Mouse (Mus musculus) liver (tissue): ENCODE data around the gene Ifi27l2b.

Experiments used
- DNase-seq: peaks from one replicate; pipeline ENCODE4 v3.0.0-alpha.2; 2020; ENCODE audit warnings: mixed read lengths

Gene Ifi27l2b

DNA sequence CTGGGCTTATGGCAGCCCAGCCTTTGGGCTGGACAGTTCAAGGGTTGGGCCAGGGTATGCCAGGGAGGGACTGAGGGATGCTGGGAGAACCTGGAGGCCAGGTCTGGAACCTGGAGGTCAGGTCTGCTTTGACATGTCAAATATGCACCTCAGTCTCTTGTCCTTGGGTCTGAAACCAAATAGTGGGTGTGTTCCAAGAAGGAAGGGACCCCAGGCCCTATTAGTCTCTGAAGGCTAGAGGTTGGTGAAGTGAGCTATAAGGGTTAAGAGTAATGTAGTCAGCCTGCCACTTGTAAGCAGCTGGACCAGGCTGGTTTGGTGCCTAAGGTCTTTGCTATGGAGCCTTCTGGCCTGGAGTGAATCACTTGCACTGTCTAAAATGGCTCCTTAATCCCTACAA lies 22.2 kb downstream of the Ifi27l2b start:
- DNase-seq: no peak

DNA sequence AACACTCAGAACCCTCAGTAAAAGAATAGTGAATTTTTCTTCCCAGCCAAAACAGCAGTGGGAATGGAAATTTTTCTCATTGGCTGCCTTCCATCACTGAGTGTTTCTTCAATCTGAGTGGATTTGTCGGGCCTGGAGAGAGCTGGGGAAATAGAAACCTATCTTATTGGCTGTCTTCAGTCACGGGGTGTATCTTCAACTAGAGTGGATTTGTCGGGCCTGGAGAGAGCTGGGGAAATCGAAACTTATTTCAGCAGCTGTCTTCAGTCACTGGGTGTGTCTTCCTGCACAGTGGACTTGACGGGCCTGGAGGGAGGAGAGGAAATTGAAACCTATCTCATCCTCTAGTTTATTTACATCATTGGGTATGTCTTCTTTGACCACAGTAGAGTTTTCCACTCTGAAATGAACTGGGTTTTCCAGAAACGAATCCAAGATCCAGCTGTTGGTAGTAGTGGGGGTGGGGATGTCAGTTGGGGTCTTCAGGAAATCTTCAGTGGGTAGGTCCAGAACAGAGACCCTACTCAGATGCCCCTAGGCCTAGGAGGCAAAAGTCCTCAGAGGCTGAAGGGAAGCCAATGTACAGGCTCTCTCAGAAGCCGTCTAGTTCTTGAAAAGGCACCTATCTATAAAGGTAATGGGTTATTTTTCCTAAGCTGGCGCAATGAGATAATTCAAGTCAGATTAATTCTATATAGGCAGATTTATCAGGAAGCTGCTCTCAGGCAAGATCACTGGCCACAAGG lies 22.9 kb downstream of the Ifi27l2b start, which contains the start of gene Ifi27:
TSS of gene Ifi27 (plus strand) at position 226 of the 746 bp plus-strand sequence.
- peak; percentile 32 for DNase-seq

- no peak for DNase-seq
Measured at GRCm38 (mm10) chr12:103433430-103433829, 23.6 kb downstream of the Ifi27l2b start.

DNA sequence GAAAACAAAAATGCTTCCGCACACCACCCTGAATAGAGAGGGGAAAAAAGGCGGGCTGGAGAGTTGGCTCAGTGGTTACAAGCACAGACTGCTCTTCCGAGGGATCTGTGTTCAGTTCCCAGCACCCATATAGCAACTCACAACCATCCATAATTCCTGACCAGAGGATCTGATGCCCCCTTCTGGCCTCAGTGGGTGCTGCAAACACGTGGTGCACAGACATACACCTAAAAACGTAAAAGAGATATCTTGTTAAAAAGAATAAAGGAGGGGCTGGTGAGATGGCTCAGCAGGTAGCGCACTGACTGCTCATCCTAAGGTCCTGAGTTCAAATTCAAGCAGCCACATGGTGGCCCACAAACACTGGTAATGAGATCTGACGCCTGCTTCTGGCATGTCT lies 30.3 kb downstream of the Ifi27l2b start:
- DNase-seq: no peak

- peak; percentile 97 for DNase-seq
Measured at GRCm38 (mm10) chr12:103425729-103426470, 31.1 kb downstream of the Ifi27l2b start, which contains the start of gene Ddx24. TSS of gene Ddx24 (minus strand) at chr12:103425830.

- DNase-seq: no peak
Measured at GRCm38 (mm10) chr12:103425016-103425728, 31.9 kb downstream of the Ifi27l2b start.

DNA sequence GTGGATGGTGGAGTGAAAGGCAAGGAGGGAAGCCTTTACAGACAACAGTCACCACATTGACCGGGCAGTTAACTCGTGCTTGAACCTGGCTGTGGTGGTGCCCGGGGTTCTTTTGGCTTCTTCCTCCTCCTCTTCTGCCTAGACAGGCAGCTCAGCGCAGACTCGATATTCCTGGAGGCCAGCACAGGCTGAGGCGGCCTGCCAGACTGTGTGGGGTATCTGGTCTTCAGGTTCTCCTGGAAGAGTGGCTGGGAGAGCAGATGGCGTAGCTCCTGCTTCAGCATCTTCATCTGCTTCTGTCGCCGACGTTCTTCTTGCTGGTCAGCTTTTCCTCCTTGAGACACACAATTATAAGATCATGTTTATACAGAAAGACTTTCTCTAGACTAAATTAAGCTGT lies 48.9 kb downstream of the Ifi27l2b start:
- DNase-seq: no peak

- no peak for DNase-seq
Measured at GRCm38 (mm10) chr12:103407720-103408119, 49.3 kb downstream of the Ifi27l2b start, which contains the start of gene 9330161L09Rik. TSS of gene 9330161L09Rik (minus strand) at chr12:103407820.

- DNase-seq: no peak
Measured at GRCm38 (mm10) chr12:103404131-103404530, 52.9 kb downstream of the Ifi27l2b start.
